Mouse (Mus musculus) C2C12 (cell line): ENCODE results near the gene Miga1. TPM values are rescaled to one million over a fixed set of nuclear protein-coding genes. Genes with fewer than 3 reads are reported as not detected.

ENCODE experiments used
- H3K27me3 ChIP-seq: one replicate; pipeline ENCODE4 v1.6.1; 2011; ENCODE audit not compliant: control insufficient read depth, insufficient read depth, insufficient read length
- H3K36me3 ChIP-seq: one replicate; pipeline ENCODE4 v1.6.1; 2011; ENCODE audit not compliant: control insufficient read depth, insufficient read depth
- H3K4me3 ChIP-seq: one replicate; pipeline ENCODE4 v1.5.1; 2011; ENCODE audit warnings: mild to moderate bottlenecking, control low read depth; ENCODE audit not compliant: poor library complexity, insufficient read depth, severe bottlenecking
- H3K79me2 ChIP-seq: one replicate; pipeline ENCODE4 v1.6.1; 2011; ENCODE audit not compliant: control insufficient read depth, insufficient read depth
- H3K79me3 ChIP-seq: one replicate; pipeline ENCODE4 v1.6.1; 2011; ENCODE audit warnings: low read depth, control low read depth
- H3ac ChIP-seq: one replicate; pipeline ENCODE3; 2011; ENCODE audit warnings: low read depth; ENCODE audit not compliant: control insufficient read depth, insufficient read length
- CEBPB ChIP-seq: IDR thresholded peaks from one replicate; pipeline ENCODE4 v1.6.1; 2011; ENCODE audit warnings: low read depth, mild to moderate bottlenecking, control low read depth, moderate library complexity
- CTCF ChIP-seq: IDR thresholded peaks from one replicate; pipeline ENCODE4 v1.5.1; 2011; ENCODE audit not compliant: control insufficient read depth, insufficient read depth, insufficient read length
- FOSL1 ChIP-seq: IDR thresholded peaks from one replicate; pipeline ENCODE4 v1.8.0; 2011; ENCODE audit warnings: mild to moderate bottlenecking, low read length; ENCODE audit not compliant: poor library complexity, insufficient read depth, severe bottlenecking
- MAX ChIP-seq: IDR thresholded peaks from one replicate; pipeline ENCODE4 v1.6.1; 2011; ENCODE audit warnings: mild to moderate bottlenecking, control low read depth
- MYOD1 ChIP-seq: IDR thresholded peaks from one replicate; pipeline ENCODE4 v1.6.1; 2011; ENCODE audit warnings: low read depth; ENCODE audit not compliant: control insufficient read depth, insufficient read length
- MYOG ChIP-seq: IDR thresholded peaks from one replicate; pipeline ENCODE4 v1.6.1; 2011; ENCODE audit not compliant: control insufficient read depth, insufficient read length; ENCODE audit errors: extremely low read depth
- USF1 ChIP-seq: IDR thresholded peaks from one replicate; pipeline ENCODE4 v1.6.1; 2011; ENCODE audit warnings: low read depth, mild to moderate bottlenecking, control low read depth, moderate library complexity
- polyA plus RNA-seq: library from polyadenylated mRNA; unstranded; fragments of >200 nt; fragmentation: generic; extraction: Trizol; gene quantifications from one replicate; pipeline ENCODE4 v1.2.1, GENCODE M21; 2012; ENCODE audit warnings: missing spikeins

Miga1 gene
- polyA plus RNA-seq, 1 experiment = 0.43 TPM

GRCm38 (mm10) chr3:152336085-152336484, 4.1 kb downstream of the Miga1 start:
- no peaks in the 10 kb centered on the region for H3K27me3 ChIP-seq
- no peak for TF ChIP-seq MAX
- TF ChIP-seq MYOG = no peak
- no peak for TF ChIP-seq MYOD1
- no peak for TF ChIP-seq FOSL1
- no peak for TF ChIP-seq CEBPB
- no peak for TF ChIP-seq USF1
- TF ChIP-seq CTCF = no peak
- no peaks in the 10 kb centered on the region for H3K79me2 ChIP-seq
- H3ac ChIP-seq = no peak overlapping the region
- no peak overlapping the region for H3K4me3 ChIP-seq
- H3K79me3 ChIP-seq = no peaks in the 10 kb centered on the region
- no peaks in the 10 kb centered on the region for H3K36me3 ChIP-seq

- H3K36me3 ChIP-seq = no peaks in the 10 kb centered on the region
- no peak for TF ChIP-seq CTCF
- TF ChIP-seq CEBPB = no peak
- no peak for TF ChIP-seq MAX
- TF ChIP-seq FOSL1 = no peak
- no peak for TF ChIP-seq USF1
- TF ChIP-seq MYOD1 = no peak
- TF ChIP-seq MYOG = no peak
- H3K4me3 ChIP-seq = no peak overlapping the region
- no peak overlapping the region for H3ac ChIP-seq
- H3K27me3 ChIP-seq = no peaks in the 10 kb centered on the region
- no peaks in the 10 kb centered on the region for H3K79me2 ChIP-seq
- H3K79me3 ChIP-seq = no peaks in the 10 kb centered on the region
Observed at GRCm38 (mm10) chr3:152333641-152334040, 6.6 kb downstream of the Miga1 start.

DNA sequence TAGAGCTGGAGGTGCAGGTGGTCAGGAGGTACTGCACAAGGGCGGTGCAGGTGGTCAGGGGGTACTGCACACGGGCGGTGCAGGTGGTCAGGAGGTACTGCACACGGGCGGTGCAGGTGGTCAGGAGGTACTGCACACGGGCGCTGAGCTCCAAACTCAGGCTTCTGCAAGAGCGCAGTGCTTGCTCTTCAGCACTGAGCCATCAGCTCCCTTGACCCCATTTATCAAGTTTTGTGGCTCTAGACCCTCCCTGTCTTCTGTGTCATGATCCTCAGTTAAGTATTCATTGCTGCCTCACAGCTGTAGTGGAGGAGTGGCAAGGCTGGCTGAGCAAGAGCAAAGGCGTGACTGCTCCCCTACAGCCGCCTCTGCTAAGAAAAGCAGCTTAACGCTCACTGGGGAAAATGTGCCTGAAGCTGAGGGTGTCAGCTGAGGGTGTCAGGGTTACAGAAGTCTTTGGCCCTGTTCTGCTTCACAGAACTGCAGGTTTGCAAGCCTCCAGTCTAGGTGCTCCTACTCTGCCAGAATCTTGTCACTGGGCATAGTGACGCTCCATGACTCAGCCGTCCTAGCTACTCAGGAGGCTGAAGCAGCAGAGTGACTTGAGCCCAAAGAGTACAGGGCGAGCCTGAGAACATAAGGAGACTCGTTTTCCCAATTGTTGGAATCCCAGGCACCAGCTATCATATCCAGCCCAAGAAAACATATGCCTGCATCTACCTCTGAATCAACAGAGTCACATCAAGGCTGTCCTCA, 7.5 kb downstream of the Miga1 start:
- Histone ChIP-seq H3K36me3 (no peaks in the 10 kb centered on the region), H3K79me2 (no peaks in the 10 kb centered on the region), H3K4me3 (no peak overlapping the region), H3K79me3 (no peaks in the 10 kb centered on the region), H3ac (no peak overlapping the region), H3K27me3 (no peaks in the 10 kb centered on the region)
- TF ChIP-seq MAX (no peak), CEBPB (no peak), MYOD1 (no peak), MYOG (no peak), USF1 (no peak), FOSL1 (no peak), CTCF (no peak)

GRCm38 (mm10) chr3:152332104-152332503, 8.1 kb downstream of the Miga1 start:
- H3K36me3 ChIP-seq = no peaks in the 10 kb centered on the region
- no peak overlapping the region for H3ac ChIP-seq
- H3K79me3 ChIP-seq = no peaks in the 10 kb centered on the region
- H3K27me3 ChIP-seq = no peaks in the 10 kb centered on the region
- TF ChIP-seq FOSL1 (no peak), MYOG (no peak), MAX (no peak), MYOD1 (no peak), USF1 (no peak), CTCF (no peak), CEBPB (no peak)
- H3K4me3 ChIP-seq = no peak overlapping the region
- H3K79me2 ChIP-seq = no peaks in the 10 kb centered on the region

- H3K27me3 ChIP-seq = no peaks in the 10 kb centered on the region
- H3K79me3 ChIP-seq = no peaks in the 10 kb centered on the region
- no peak overlapping the region for H3ac ChIP-seq
- TF ChIP-seq FOSL1 (no peak), CTCF (no peak)
- H3K79me2 ChIP-seq = no peaks in the 10 kb centered on the region
- no peak overlapping the region for H3K4me3 ChIP-seq
- H3K36me3 ChIP-seq = no peaks in the 10 kb centered on the region
Observed at GRCm38 (mm10) chr3:152321765-152322547, 18.3 kb downstream of the Miga1 start.
